Mouse (Mus musculus) layer of hippocampus, adult 2 months (tissue): Measurements from ENCODE around the gene 1700022I11Rik. TPM values are rescaled to one million over a fixed set of nuclear protein-coding genes. Genes with fewer than 3 reads are reported as not detected.
A peak's percentile ranks its signal among the peaks of the same experiment; 100 is the strongest.

Source experiments
- DNase-seq, 2 experiments: peaks; one replicate each; pipeline ENCODE4 v3.0.0; 2022; ENCODE audit warnings: low spot score in 2 of 2
- H3K27ac ChIP-seq: fragments of 200-600 bp; 2 replicates; pipeline ENCODE4 v1.8.1; 2022
- H3K4me3 ChIP-seq: fragments of 200-600 bp; 2 replicates; pipeline ENCODE4 v1.8.1; 2022; ENCODE audit warnings: mild to moderate bottlenecking
- CTCF ChIP-seq: fragments of 200-600 bp; conservative IDR thresholded peaks from 2 replicates; pipeline ENCODE4 v1.8.1; 2022; ENCODE audit warnings: antibody characterized with exemption, mild to moderate bottlenecking, moderate library complexity
- total RNA-seq, 2 experiments: library from RNA; stranded (reverse); gene quantifications; 2 replicates each; pipeline ENCODE4 v1.2.3; 2021

The 1700022I11Rik gene
- total RNA-seq, 2 experiments from 2014 or later: not detected

- TF ChIP-seq CTCF: no peak
- Histone ChIP-seq H3K4me3 (no peak overlapping the region), H3K27ac (no peak overlapping the region)
- no peak for DNase-seq
Observed at GRCm38 (mm10) chr4:43019641-43020465, 50.4 kb downstream of the 1700022I11Rik start.

GRCm38 (mm10) chr4:43020876-43021275, 51.5 kb downstream of the 1700022I11Rik start:
- Histone ChIP-seq H3K4me3 (no peak overlapping the region), H3K27ac (no peak overlapping the region)
- no peak for DNase-seq
- TF ChIP-seq CTCF: no peak; the same call in 1 of the 2 replicates

- H3K27ac ChIP-seq: no peak overlapping the region
- TF ChIP-seq CTCF: no peak
- no peak overlapping the region for H3K4me3 ChIP-seq
- DNase-seq: no peak
Observed at GRCm38 (mm10) chr4:43021341-43021740, 51.9 kb downstream of the 1700022I11Rik start.

- no peak for TF ChIP-seq CTCF
- Histone ChIP-seq H3K27ac (peak overlapping the region; percentile 94), H3K4me3 (peak overlapping the region; percentile 72)
- no peak for DNase-seq
Observed at GRCm38 (mm10) chr4:43024673-43025072, 55.3 kb downstream of the 1700022I11Rik start.

- Histone ChIP-seq H3K27ac (peak within 1 kb of the TSS; percentile 94), H3K4me3 (peak within 1 kb of the TSS; percentile 72)
- peak; percentile 91 to 92 for DNase-seq
- TF ChIP-seq CTCF: peak; percentile 80
Observed at GRCm38 (mm10) chr4:43025084-43025960, 55.9 kb downstream of the 1700022I11Rik start, which contains the start of gene Pigo. TSS of gene Pigo (minus strand) at chr4:43025819.

GRCm38 (mm10) chr4:43029121-43029520, 59.7 kb downstream of the 1700022I11Rik start:
- Histone ChIP-seq H3K4me3 (no peak overlapping the region), H3K27ac (no peak overlapping the region)
- TF ChIP-seq CTCF: no peak
- no peak for DNase-seq

GRCm38 (mm10) chr4:43029749-43030148, 60.3 kb downstream of the 1700022I11Rik start:
- no peak for TF ChIP-seq CTCF
- H3K4me3 ChIP-seq: no peak overlapping the region
- no peak for DNase-seq
- no peak overlapping the region for H3K27ac ChIP-seq

GRCm38 (mm10) chr4:43030352-43030751, 60.9 kb downstream of the 1700022I11Rik start:
- no peak for DNase-seq
- Histone ChIP-seq H3K27ac (peak overlapping the region; percentile 91), H3K4me3 (peak overlapping the region; percentile 93)
- TF ChIP-seq CTCF: no peak

GRCm38 (mm10) chr4:43030780-43031230, 61.4 kb downstream of the 1700022I11Rik start:
- peak in 1 of 2 experiments; percentile 38 for DNase-seq
- no peak for TF ChIP-seq CTCF
- peak overlapping the region; percentile 91 for H3K27ac ChIP-seq
- H3K4me3 ChIP-seq: peak overlapping the region; percentile 93

- Histone ChIP-seq H3K4me3 (peak within 1 kb of the TSS; percentile 93), H3K27ac (peak within 1 kb of the TSS; percentile 91)
- peak; percentile 91 to 95 for DNase-seq
- peak; percentile 53 for TF ChIP-seq CTCF
Observed at GRCm38 (mm10) chr4:43031237-43031995, 62.0 kb downstream of the 1700022I11Rik start, which contains the start of gene Stoml2. TSS of gene Stoml2 (minus strand) at chr4:43031710.

- no peak for TF ChIP-seq CTCF
- no peak for DNase-seq
- Histone ChIP-seq H3K27ac (no peak overlapping the region; the same call in 1 of the 2 replicates), H3K4me3 (no peak overlapping the region)
Observed at GRCm38 (mm10) chr4:43032501-43032900, 63.1 kb downstream of the 1700022I11Rik start.

Other genes with a start within 250 kb of the 1700022I11Rik start
- 1 to 10 TPM in 1 of 2 experiments, under 1 TPM in 1; 0.83 to 3.2 TPM for gene 4930578G10Rik, start 234.1 kb upstream of the 1700022I11Rik start, total RNA-seq
- 1 to 10 TPM in 1 of 2 experiments, not detected in 1; 1.1 TPM for gene Ccl19, start 213.0 kb upstream of the 1700022I11Rik start, total RNA-seq
- under 1 TPM in 1 of 2 experiments, not detected in 1; 0.49 TPM for gene Ccl21a, start 195.6 kb upstream of the 1700022I11Rik start, total RNA-seq
- not detected for gene Fam205a1, start 115.7 kb upstream of the 1700022I11Rik start, total RNA-seq
- gene Gm12394, start 112.8 kb upstream of the 1700022I11Rik start, total RNA-seq: 1 to 10 TPM in 1 of 2 experiments, under 1 TPM in 1; 0.90 to 1.0 TPM
- gene Fam205c, start 95.4 kb upstream of the 1700022I11Rik start, total RNA-seq: under 1 TPM; 0.42 to 0.51 TPM
- gene Phf24, start 52.9 kb upstream of the 1700022I11Rik start, total RNA-seq: 100 to 1,000 TPM; 154 to 155 TPM
- 100 to 1,000 TPM; 187 to 211 TPM for gene Dnajb5, start 19.8 kb upstream of the 1700022I11Rik start, total RNA-seq
- gene Vcp, start 30.9 kb downstream of the 1700022I11Rik start, total RNA-seq: 100 to 1,000 TPM; 171 to 184 TPM
- gene Fancg, start 40.9 kb downstream of the 1700022I11Rik start, total RNA-seq: 10 to 100 TPM; 10.4 to 12.9 TPM
- gene Pigo, start 56.2 kb downstream of the 1700022I11Rik start, total RNA-seq: 10 to 100 TPM; 28.0 to 30.0 TPM
- 100 to 1,000 TPM in 1 of 2 experiments, 10 to 100 TPM in 1; 97.3 to 108 TPM for gene Stoml2, start 62.1 kb downstream of the 1700022I11Rik start, total RNA-seq
- gene Fam214b, start 76.6 kb downstream of the 1700022I11Rik start, total RNA-seq: 10 to 100 TPM; 36.1 to 40.3 TPM
- gene Unc13b, start 89.3 kb downstream of the 1700022I11Rik start, total RNA-seq: 10 to 100 TPM; 41.7 to 45.7 TPM